Mouse (Mus musculus): ENCODE data around the gene Rara. TPM values are rescaled to one million over a fixed set of nuclear protein-coding genes. Genes with fewer than 3 reads are reported as not detected.

Gene Rara
- total and polyA plus RNA-seq, 3 experiments = 12.1 to 13.7 TPM; not detected in 1

- no peak for TF ChIP-seq MXI1 (IDR thresholded peaks at IDR 0.05; ENCODE audit: low read depth, low read length)
Observed at GRCm38 (mm10) chr11:98905583-98905982, 22.0 kb upstream of the Rara start (continued).

GRCm38 (mm10) chr11:98907063-98907436 lies 20.6 kb upstream of the Rara start:
- Histone ChIP-seq H3K27me3 (ENCODE audit: control insufficient read depth in 1 of 2, insufficient read depth in 2 of 2, low read length in 2 of 2) (no peaks in the 10 kb centered on the region), H3K9me3 (replicated peaks; ENCODE audit: insufficient read depth, low read length) (no peaks in the 10 kb centered on the region), H3K9ac (ENCODE audit: control insufficient read depth, low read depth, low read length, poor library complexity, severe bottlenecking) (peak overlapping the region; percentile 39), H3K79me2 (ENCODE audit: control insufficient read depth, insufficient read depth, low read length, poor library complexity) (peaks cover 31% of the 10 kb centered on the region), H3K27ac (ENCODE audit: control insufficient read depth, low read depth, low read length) (peak overlapping the region; percentile 84), H3K4me3 (ENCODE audit: control insufficient read depth in 1 of 2, insufficient read depth in 1 of 2, low read depth in 2 of 2, low read length in 2 of 2) (peak overlapping the region; percentile 7 to 17; a peak in 3 of 4 replicates), H3K4me1 (ENCODE audit: control insufficient read depth in 1 of 2, insufficient read depth in 2 of 2, low read length in 2 of 2) (peaks cover 37 to 71% of the 10 kb centered on the region in 2 experiments), H3K36me3 (ENCODE audit: control insufficient read depth in 1 of 2, insufficient read depth in 2 of 2, low read length in 2 of 2) (peaks cover 9 to 67% of the 10 kb centered on the region in 2 experiments; a peak in 3 of 4 replicates)
- no peak for DNase-seq (ENCODE audit: low read depth, low spot score)
- TF ChIP-seq EP300 (IDR thresholded peaks at IDR 0.05; ENCODE audit: low read depth in 1 of 2, low read length in 2 of 2) = peak in 1 of 2 experiments; percentile 45; a peak in 1 of 4 replicates
- TF ChIP-seq ZMIZ1 (IDR thresholded peaks at IDR 0.05; ENCODE audit: low read depth, low read length) = peak; percentile 34
- TF ChIP-seq MAFK (IDR thresholded peaks at IDR 0.05; ENCODE audit: borderline replicate concordance, low read depth, low read length) = no peak
- no peak for TF ChIP-seq MXI1 (IDR thresholded peaks at IDR 0.05; ENCODE audit: low read depth, low read length)
- TF ChIP-seq UBTF (IDR thresholded peaks at IDR 0.05; ENCODE audit: borderline replicate concordance, insufficient read depth, low read depth, low read length) = no peak
- no peak for TF ChIP-seq MAX (IDR thresholded peaks at IDR 0.05; ENCODE audit: low read length)
- no peak for TF ChIP-seq BHLHE40 (IDR thresholded peaks at IDR 0.05; ENCODE audit: borderline replicate concordance, low read depth, low read length)
- TF ChIP-seq NRF1 (IDR thresholded peaks at IDR 0.05; ENCODE audit: insufficient read depth, low read depth, low read length, poor library complexity, severe bottlenecking) = peak; percentile 73
- no peak for TF ChIP-seq USF2 (IDR thresholded peaks at IDR 0.05; ENCODE audit: borderline replicate concordance in 1 of 2, insufficient read depth in 1 of 2, low read depth in 1 of 2, low read length in 2 of 2)
- TF ChIP-seq KAT2A (conservative IDR thresholded peaks at IDR 0.05; ENCODE audit: low read depth, low read length) = no peak
- peak; percentile 58; the same call in 1 of the 2 replicates for TF ChIP-seq MYB (IDR thresholded peaks at IDR 0.05; ENCODE audit: low read depth, low read length)

GRCm38 (mm10) chr11:98907437-98908173 lies 20.0 kb upstream of the Rara start, which contains the start of gene Cdc6:
Gene Cdc6 (plus strand): TSS chr11:98907801.
- DNase-seq (ENCODE audit: low read depth, low spot score) = peak; percentile 100
- peaks cover 13 to 72% of the 10 kb centered on the region in 2 experiments for H3K36me3 ChIP-seq (ENCODE audit: control insufficient read depth in 1 of 2, insufficient read depth in 2 of 2, low read length in 2 of 2)
- H3K9me3 ChIP-seq (replicated peaks; ENCODE audit: insufficient read depth, low read length) = no peaks in the 10 kb centered on the region
- H3K79me2 ChIP-seq (ENCODE audit: control insufficient read depth, insufficient read depth, low read length, poor library complexity) = peaks cover 35% of the 10 kb centered on the region
- peak within 1 kb of the TSS; percentile 91 for H3K27ac ChIP-seq (ENCODE audit: control insufficient read depth, low read depth, low read length)
- H3K4me1 ChIP-seq (ENCODE audit: control insufficient read depth in 1 of 2, insufficient read depth in 2 of 2, low read length in 2 of 2) = peaks cover 41 to 75% of the 10 kb centered on the region in 2 experiments
- peak within 1 kb of the TSS; percentile 62 to 83 for H3K4me3 ChIP-seq (ENCODE audit: control insufficient read depth in 1 of 2, insufficient read depth in 1 of 2, low read depth in 2 of 2, low read length in 2 of 2)
- H3K27me3 ChIP-seq (ENCODE audit: control insufficient read depth in 1 of 2, insufficient read depth in 2 of 2, low read length in 2 of 2) = no peaks in the 10 kb centered on the region
- H3K9ac ChIP-seq (ENCODE audit: control insufficient read depth, low read depth, low read length, poor library complexity, severe bottlenecking) = peak within 1 kb of the TSS; percentile 87
- TF ChIP-seq USF2 (IDR thresholded peaks at IDR 0.05; ENCODE audit: borderline replicate concordance in 1 of 2, insufficient read depth in 1 of 2, low read depth in 1 of 2, low read length in 2 of 2) (no peak), MXI1 (IDR thresholded peaks at IDR 0.05; ENCODE audit: low read depth, low read length) (peak; percentile 91), RCOR1 (IDR thresholded peaks at IDR 0.05; ENCODE audit: low read depth, low read length) (no peak), NELFE (IDR thresholded peaks at IDR 0.05; ENCODE audit: low read depth, low read length) (peak; percentile 91), ZNF384 (IDR thresholded peaks at IDR 0.05; ENCODE audit: low read depth, low read length) (peak; percentile 100), USF1 (IDR thresholded peaks at IDR 0.05; ENCODE audit: low read depth, low read length) (peak; percentile 62), GATA1 (IDR thresholded peaks at IDR 0.05; ENCODE audit: low read depth, low read length) (peak; percentile 73; the same call in 1 of the 2 replicates), TBP (IDR thresholded peaks at IDR 0.05; ENCODE audit: low read depth, low read length) (peak; percentile 97), NRF1 (IDR thresholded peaks at IDR 0.05; ENCODE audit: insufficient read depth, low read depth, low read length, poor library complexity, severe bottlenecking) (no peak), MYC (IDR thresholded peaks at IDR 0.05; ENCODE audit: low read depth, low read length) (peak; percentile 66), E2F4 (IDR thresholded peaks at IDR 0.05; ENCODE audit: borderline replicate concordance, low read depth, low read length) (peak; percentile 99), POLR2AphosphoS2 (IDR thresholded peaks at IDR 0.05; ENCODE audit: low read length) (peak; percentile 84), ELF1 (IDR thresholded peaks at IDR 0.05; ENCODE audit: low read depth, low read length) (peak; percentile 99), MYB (IDR thresholded peaks at IDR 0.05; ENCODE audit: low read depth, low read length) (no peak), TCF12 (IDR thresholded peaks at IDR 0.05; ENCODE audit: low read depth, low read length) (peak; percentile 69; the same call in 1 of the 2 replicates), SIN3A (IDR thresholded peaks at IDR 0.05; ENCODE audit: low read length) (peak; percentile 97), POLR2AphosphoS5 (IDR thresholded peaks at IDR 0.05; ENCODE audit: borderline replicate concordance, low read depth, low read length) (no peak), MAFK (IDR thresholded peaks at IDR 0.05; ENCODE audit: borderline replicate concordance, low read depth, low read length) (no peak), RAD21 (IDR thresholded peaks at IDR 0.05; ENCODE audit: low read depth, low read length) (no peak), EP300 (IDR thresholded peaks at IDR 0.05; ENCODE audit: low read depth in 1 of 2, low read length in 2 of 2) (peak in 1 of 2 experiments; percentile 75; a peak in 2 of 4 replicates)
